Mouse (Mus musculus) heart, postnatal 36 days (tissue): ENCODE data around the gene Slc15a1. TPM values are rescaled to one million over a fixed set of nuclear protein-coding genes. Genes with fewer than 3 reads are reported as not detected.
A peak's percentile ranks its signal among the peaks of the same experiment; 100 is the strongest.

Experiments used
- DNase-seq, 2 experiments: peaks; one replicate each; pipeline ENCODE4 v3.0.0; 2021 to 2022
- intact Hi-C: fragments of 180-260 bp; cut with DNase I; formaldehyde crosslinking; loops from one replicate; pipeline ENCODE4 v1.15.1; 2025
- total RNA-seq, 2 experiments: library from RNA; stranded (reverse); gene quantifications; 2 replicates each; pipeline ENCODE4 v1.2.3; 2021

Slc15a1 gene
- total RNA-seq, 2 experiments from 2014 or later = not detected

GRCm38 (mm10) chr14:121493712-121494111 is 11.3 kb downstream of the Slc15a1 start:
- DNase-seq = no peak
- intact Hi-C loops = no loop called here

GRCm38 (mm10) chr14:121492328-121492727 is 12.7 kb downstream of the Slc15a1 start:
- no peak for DNase-seq
- intact Hi-C loops = no loop called here

GRCm38 (mm10) chr14:121485722-121486121 is 19.3 kb downstream of the Slc15a1 start:
- no peak for DNase-seq
- intact Hi-C loops = no loop called here

- intact Hi-C loops = no loop called here
- no peak for DNase-seq
Observed at GRCm38 (mm10) chr14:121484436-121484835, 20.6 kb downstream of the Slc15a1 start.

GRCm38 (mm10) chr14:121482181-121482580 is 22.9 kb downstream of the Slc15a1 start:
- DNase-seq = no peak
- intact Hi-C loops = no loop called here

GRCm38 (mm10) chr14:121481591-121481990 is 23.5 kb downstream of the Slc15a1 start:
- DNase-seq = no peak
- intact Hi-C loops = no loop called here

- DNase-seq = no peak
- intact Hi-C loops = no loop called here
Observed at GRCm38 (mm10) chr14:121479096-121479495, 26.0 kb downstream of the Slc15a1 start.

GRCm38 (mm10) chr14:121477925-121478693 is 26.9 kb downstream of the Slc15a1 start:
- intact Hi-C loops = no loop called here

GRCm38 (mm10) chr14:121473869-121474268 is 31.2 kb downstream of the Slc15a1 start:
- intact Hi-C loops = no loop called here
- no peak for DNase-seq

More at GRCm38 (mm10) chr14:121477925-121478693, 26.9 kb downstream of the Slc15a1 start:
- no peak for DNase-seq

- intact Hi-C loops = no loop called here
- DNase-seq = no peak
Observed at GRCm38 (mm10) chr14:121471545-121472121, 33.4 kb downstream of the Slc15a1 start.

GRCm38 (mm10) chr14:121469601-121470000 is 35.5 kb downstream of the Slc15a1 start:
- intact Hi-C loops = no loop called here
- no peak for DNase-seq

GRCm38 (mm10) chr14:121467646-121468045 is 37.4 kb downstream of the Slc15a1 start:
- no peak for DNase-seq
- intact Hi-C loops = no loop called here

- intact Hi-C loops = no loop called here
- no peak for DNase-seq
Observed at GRCm38 (mm10) chr14:121466501-121466900, 38.6 kb downstream of the Slc15a1 start.

GRCm38 (mm10) chr14:121464318-121464717 is 40.7 kb downstream of the Slc15a1 start:
- no peak for DNase-seq
- intact Hi-C loops = no loop called here

GRCm38 (mm10) chr14:121462756-121463155 is 42.3 kb downstream of the Slc15a1 start:
- intact Hi-C loops = no loop called here
- DNase-seq = no peak

GRCm38 (mm10) chr14:121460966-121461365 is 44.1 kb downstream of the Slc15a1 start:
- intact Hi-C loops = no loop called here
- no peak for DNase-seq

GRCm38 (mm10) chr14:121458521-121458920 is 46.5 kb downstream of the Slc15a1 start:
- intact Hi-C loops = loop anchor here (5.0 kb wide), 1 partner anchor 119 kb away; no protein-coding TSS in a partner anchor
- no peak for DNase-seq

GRCm38 (mm10) chr14:121457536-121457935 is 47.5 kb downstream of the Slc15a1 start:
- intact Hi-C loops = loop anchor here (5.0 kb wide), 1 partner anchor 120 kb away; no protein-coding TSS in a partner anchor
- DNase-seq = no peak

GRCm38 (mm10) chr14:121456416-121457285 is 48.4 kb downstream of the Slc15a1 start:
- no peak for DNase-seq
- intact Hi-C loops = loop anchor here (5.0 kb wide), 1 partner anchor 121 kb away; no protein-coding TSS in a partner anchor

- intact Hi-C loops = loop anchor here (1.0 to 5.0 kb wide), 2 partner anchors 121 to 178 kb away; no protein-coding TSS in a partner anchor
- DNase-seq = no peak
Observed at GRCm38 (mm10) chr14:121455976-121456375, 49.1 kb downstream of the Slc15a1 start.

GRCm38 (mm10) chr14:121455527-121455926 is 49.5 kb downstream of the Slc15a1 start:
- DNase-seq = peak; percentile 70 to 75
- intact Hi-C loops = loop anchor here (1.0 to 5.0 kb wide), 2 partner anchors 122 to 177 kb away; no protein-coding TSS in a partner anchor
